Mouse (Mus musculus) stomach, embryonic 16.5 days (tissue): ENCODE results near the gene Sod3. TPM values are rescaled to one million over a fixed set of nuclear protein-coding genes. Genes with fewer than 3 reads are reported as not detected.

Experiments used
- ATAC-seq: fragments of 200-750 bp; cut with Nextera tagmentation; 2 replicates; pipeline ENCODE4 v1.8.0; 2017; ENCODE audit warnings: moderate number of reproducible peaks, moderate TSS enrichment; ENCODE audit not compliant: insufficient read depth, low FRiP score
- H3K27ac ChIP-seq: fragments of 300-500 bp; sonication (generic); 2 replicates; pipeline ENCODE4 v1.5.1; 2014; ENCODE audit warnings: low read length
- H3K27me3 ChIP-seq: fragments of 300-500 bp; sonication (generic); 2 replicates; pipeline ENCODE4 v1.6.1; 2014; ENCODE audit warnings: low read length, control low read depth, mixed read lengths; ENCODE audit not compliant: control insufficient read depth, insufficient read depth
- H3K36me3 ChIP-seq: fragments of 300-500 bp; sonication (generic); 2 replicates; pipeline ENCODE4 v1.6.1; 2014; ENCODE audit warnings: low read length; ENCODE audit not compliant: control insufficient read depth, insufficient read depth
- H3K4me1 ChIP-seq: fragments of 300-500 bp; sonication (generic); 2 replicates; pipeline ENCODE4 v1.6.1; 2014; ENCODE audit warnings: low read length, control low read depth, mixed read lengths; ENCODE audit not compliant: control insufficient read depth, insufficient read depth
- H3K4me2 ChIP-seq: fragments of 300-500 bp; sonication (generic); 2 replicates; pipeline ENCODE4 v1.6.1; 2014; ENCODE audit warnings: low read depth, low read length, mixed read lengths
- H3K4me3 ChIP-seq: fragments of 300-500 bp; sonication (generic); replicated peaks from 2 replicates; pipeline ENCODE4 v1.5.1; 2014; ENCODE audit warnings: mild to moderate bottlenecking, low read length
- H3K9ac ChIP-seq: fragments of 300-500 bp; sonication (generic); 2 replicates; pipeline ENCODE4 v1.6.1; 2014; ENCODE audit warnings: low read length
- H3K9me3 ChIP-seq: fragments of 300-500 bp; sonication (generic); replicated peaks from 2 replicates; pipeline ENCODE4 v1.6.1; 2016; ENCODE audit warnings: low read length, control low read depth; ENCODE audit not compliant: control insufficient read depth
- WGBS: fragments of 180-500 bp; shearing (Covaris S2); extraction: QIAGEN DNeasy Blood & Tissue Kit; methylation state at CpG from one replicate; pipeline ENCODE4 v1.1.7; 2014; 5-methylcytosine and 5-hydroxymethylcytosine counted together
- polyA plus RNA-seq: library from polyadenylated mRNA; unstranded; fragments of >200 nt; fragmentation: Nextera tagmentation; extraction: Ambion mirVana; gene quantifications from 2 replicates; pipeline ENCODE4 v1.2.1, GENCODE M21; 2015

The Sod3 gene
- polyA plus RNA-seq, result 2.5 and 2.8 TPM in 2 replicates

- 20% methylated on average over 11 of the region's 11 CpGs for WGBS
- Histone ChIP-seq H3K9me3 (no peaks in the 10 kb centered on the region), H3K27ac (0 out of 2 replicates have a peak within 1 kb of the TSS, but pooled peaks have one; percentile 12), H3K4me1 (peaks cover 8% of the 10 kb centered on the region; the same call in 1 of the 2 replicates), H3K27me3 (no peaks in the 10 kb centered on the region), H3K4me3 (no peak within 1 kb of the TSS), H3K9ac (no peak within 1 kb of the TSS), H3K36me3 (no peaks in the 10 kb centered on the region), H3K4me2 (peak within 1 kb of the TSS; percentile 9)
- peak; percentile 62; the same call in 1 of the 2 replicates for ATAC-seq
These were observed at the start of gene Sod3 for GRCm38 (mm10) chr5:52363468-52364150. Gene Sod3 (plus strand): TSS chr5:52363791.

- Histone ChIP-seq H3K36me3 (no peaks in the 10 kb centered on the region), H3K9me3 (no peaks in the 10 kb centered on the region), H3K4me1 (no peaks in the 10 kb centered on the region), H3K9ac (no peak overlapping the region), H3K27me3 (no peaks in the 10 kb centered on the region), H3K4me3 (no peak overlapping the region), H3K4me2 (no peak overlapping the region), H3K27ac (no peak overlapping the region)
- no peak for ATAC-seq
- WGBS, result 80% methylated on average over 7 of the region's 7 CpGs
These were observed 46.7 kb upstream of the Sod3 start for GRCm38 (mm10) chr5:52316926-52317325.

DNA sequence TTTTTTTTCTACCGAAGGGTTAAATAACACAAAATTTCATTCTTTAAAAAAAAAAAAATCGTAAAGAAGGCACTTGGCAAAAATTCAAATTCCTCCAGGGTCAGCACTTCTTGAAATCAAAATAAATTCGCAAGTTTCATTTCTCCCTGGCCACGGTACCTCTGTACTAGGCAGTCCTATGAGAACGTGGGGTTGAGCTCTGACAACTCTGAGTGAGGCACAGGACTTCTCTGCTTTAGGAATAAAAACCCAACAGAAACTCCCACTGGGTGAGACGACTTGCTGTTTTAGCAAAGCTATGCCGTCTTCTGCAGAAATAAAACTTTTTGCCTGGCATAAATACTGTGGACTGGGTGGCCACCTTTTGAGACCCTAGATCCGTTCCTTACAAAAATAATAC, 44.1 kb upstream of the Sod3 start:
- no peak overlapping the region for H3K9ac ChIP-seq
- no peak overlapping the region for H3K4me3 ChIP-seq
- no peak overlapping the region for H3K4me2 ChIP-seq
- H3K4me1 ChIP-seq, result no peaks in the 10 kb centered on the region
- ATAC-seq, result no peak
- no peak overlapping the region for H3K27ac ChIP-seq
- WGBS, result 47% methylated on average over 8 of the region's 8 CpGs
- H3K36me3 ChIP-seq, result no peaks in the 10 kb centered on the region
- no peaks in the 10 kb centered on the region for H3K27me3 ChIP-seq
- no peaks in the 10 kb centered on the region for H3K9me3 ChIP-seq

DNA sequence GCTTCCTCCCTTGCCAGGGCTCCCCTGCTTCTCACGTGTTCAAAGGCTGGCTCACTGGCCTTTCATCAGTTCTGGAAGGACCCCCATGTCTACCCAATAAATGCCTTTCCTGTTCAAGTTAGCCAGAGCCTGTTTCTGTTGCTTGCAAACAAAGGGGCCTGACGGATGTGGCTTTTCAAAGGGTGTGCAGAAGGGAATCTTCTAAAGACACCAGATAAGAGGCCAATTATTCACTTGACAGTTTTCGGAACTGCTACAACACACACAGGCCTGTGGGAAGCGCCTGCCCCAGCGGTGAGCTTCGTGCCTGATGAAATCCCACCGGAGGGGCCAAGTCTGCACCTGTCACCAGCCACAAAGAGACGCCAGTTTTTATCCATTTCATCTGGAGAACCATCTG, 31.5 kb upstream of the Sod3 start:
- WGBS, result 28% methylated on average over 8 of the region's 8 CpGs
- no peak for ATAC-seq

GRCm38 (mm10) chr5:52335590-52335989, 28.0 kb upstream of the Sod3 start:
- no peak for ATAC-seq

More for the DNA sequence above, 31.5 kb upstream of the Sod3 start:
- Histone ChIP-seq H3K27ac (no peak overlapping the region), H3K9ac (no peak overlapping the region), H3K4me2 (no peak overlapping the region), H3K4me3 (no peak overlapping the region), H3K36me3 (no peaks in the 10 kb centered on the region), H3K4me1 (no peaks in the 10 kb centered on the region), H3K27me3 (no peaks in the 10 kb centered on the region), H3K9me3 (no peaks in the 10 kb centered on the region)

GRCm38 (mm10) chr5:52339134-52339533, 24.5 kb upstream of the Sod3 start:
- H3K9ac ChIP-seq, result no peak overlapping the region
- no peaks in the 10 kb centered on the region for H3K27me3 ChIP-seq
- 0 out of 2 replicates have a peak, but pooled peaks have one; percentile 33 for ATAC-seq
- no peak overlapping the region for H3K4me2 ChIP-seq
- H3K27ac ChIP-seq, result no peak overlapping the region
- H3K4me1 ChIP-seq, result no peaks in the 10 kb centered on the region
- H3K9me3 ChIP-seq, result no peaks in the 10 kb centered on the region
- no peak overlapping the region for H3K4me3 ChIP-seq
- 74% methylated on average over 2 of the region's 2 CpGs for WGBS
- no peaks in the 10 kb centered on the region for H3K36me3 ChIP-seq

More at GRCm38 (mm10) chr5:52335590-52335989, 28.0 kb upstream of the Sod3 start:
- Histone ChIP-seq H3K4me3 (no peak overlapping the region), H3K4me1 (no peaks in the 10 kb centered on the region), H3K36me3 (no peaks in the 10 kb centered on the region), H3K4me2 (no peak overlapping the region), H3K9ac (no peak overlapping the region), H3K27ac (no peak overlapping the region), H3K9me3 (no peaks in the 10 kb centered on the region), H3K27me3 (no peaks in the 10 kb centered on the region)
- WGBS, result 70% methylated on average over 3 of the region's 3 CpGs

- no peaks in the 10 kb centered on the region for H3K27me3 ChIP-seq
- H3K4me1 ChIP-seq, result no peaks in the 10 kb centered on the region
- no peaks in the 10 kb centered on the region for H3K36me3 ChIP-seq
- H3K4me3 ChIP-seq, result no peak overlapping the region
- 42% methylated on average over 2 of the region's 2 CpGs for WGBS
- ATAC-seq, result no peak
- no peak overlapping the region for H3K27ac ChIP-seq
- H3K9me3 ChIP-seq, result no peaks in the 10 kb centered on the region
- no peak overlapping the region for H3K4me2 ChIP-seq
- H3K9ac ChIP-seq, result no peak overlapping the region
These were observed 16.7 kb upstream of the Sod3 start for GRCm38 (mm10) chr5:52346890-52347289.

- no peak for ATAC-seq
These were observed 13.1 kb upstream of the Sod3 start for GRCm38 (mm10) chr5:52350451-52350850.

DNA sequence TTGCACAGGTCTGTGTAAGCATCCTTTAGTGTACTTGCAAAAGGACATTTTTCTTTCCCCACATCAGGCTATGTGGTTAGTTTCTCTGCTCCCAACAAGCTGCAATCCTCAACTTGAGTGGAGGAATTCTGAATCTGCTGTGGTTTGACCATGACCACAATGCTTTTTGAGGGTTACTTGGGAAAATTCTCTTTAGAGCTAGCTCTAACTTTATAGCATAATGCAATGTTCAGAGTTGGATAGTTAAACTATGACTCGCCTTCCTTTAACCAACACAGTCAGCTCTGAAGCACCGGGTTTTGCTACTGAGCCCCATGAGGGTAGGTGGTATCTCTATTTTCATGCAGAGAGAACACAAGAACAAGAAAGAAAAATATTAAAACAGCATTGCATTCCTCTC, 12.0 kb upstream of the Sod3 start:
- Histone ChIP-seq H3K4me3 (no peak overlapping the region), H3K9ac (no peak overlapping the region), H3K36me3 (no peaks in the 10 kb centered on the region), H3K27ac (no peak overlapping the region), H3K4me1 (no peaks in the 10 kb centered on the region), H3K9me3 (no peaks in the 10 kb centered on the region), H3K4me2 (no peak overlapping the region), H3K27me3 (no peaks in the 10 kb centered on the region)
- no peak for ATAC-seq
- 80% methylated on average over 2 of the region's 2 CpGs for WGBS

More at GRCm38 (mm10) chr5:52350451-52350850, 13.1 kb upstream of the Sod3 start:
- WGBS, result 76% methylated on average over 2 of the region's 2 CpGs
- H3K36me3 ChIP-seq, result no peaks in the 10 kb centered on the region
- no peaks in the 10 kb centered on the region for H3K9me3 ChIP-seq
- H3K27ac ChIP-seq, result no peak overlapping the region
- no peak overlapping the region for H3K9ac ChIP-seq
- H3K4me1 ChIP-seq, result no peaks in the 10 kb centered on the region
- no peak overlapping the region for H3K4me3 ChIP-seq
- no peak overlapping the region for H3K4me2 ChIP-seq
- H3K27me3 ChIP-seq, result no peaks in the 10 kb centered on the region
